Mouse (Mus musculus) megakaryocyte, embryonic 14.5 days (primary cell): ENCODE results near the gene Slc25a20. TPM values are rescaled to one million over a fixed set of nuclear protein-coding genes. Genes with fewer than 3 reads are reported as not detected.
A peak's percentile ranks its signal among the peaks of the same experiment; 100 is the strongest.
"Not testable (repeated sequence)": the region's sequence is repeated elsewhere in the genome, so short reads cannot be mapped to it uniquely, and the experiment has no call there.

Source experiments
- H3K27me3 ChIP-seq: replicated peaks from 2 replicates; pipeline ENCODE3; 2012; ENCODE audit warnings: inconsistent platforms
- H3K36me3 ChIP-seq: replicated peaks from 2 replicates; pipeline ENCODE3; 2012; ENCODE audit warnings: low read length, inconsistent platforms, mixed read lengths
- H3K4me1 ChIP-seq: 2 replicates; pipeline ENCODE4 v1.6.1; 2012; ENCODE audit warnings: inconsistent platforms
- H3K4me3 ChIP-seq: replicated peaks from 2 replicates; pipeline ENCODE3; 2012; ENCODE audit warnings: moderate library complexity, mild to moderate bottlenecking, inconsistent platforms
- H3K9me3 ChIP-seq: 2 replicates; pipeline ENCODE4 v1.6.1; 2012; ENCODE audit warnings: inconsistent platforms
- FLI1 ChIP-seq: IDR thresholded peaks from 2 replicates; pipeline ENCODE4 v1.6.1; 2012; ENCODE audit warnings: low read length, inconsistent platforms, mixed read lengths
- GATA1 ChIP-seq: IDR thresholded peaks from 3 replicates; pipeline ENCODE4 v1.6.1; 2012; ENCODE audit warnings: mixed read lengths, low read length, inconsistent platforms, borderline replicate concordance
- polyA plus RNA-seq: library from polyadenylated mRNA; stranded (reverse); fragments of >175 nt; gene quantifications from 2 replicates; pipeline ENCODE4 v1.2.3, GENCODE M21; 2012; ENCODE audit warnings: low replicate concordance; ENCODE audit not compliant: insufficient read depth

The Slc25a20 gene
- polyA plus RNA-seq, 1 experiment: 4.4 TPM

DNA sequence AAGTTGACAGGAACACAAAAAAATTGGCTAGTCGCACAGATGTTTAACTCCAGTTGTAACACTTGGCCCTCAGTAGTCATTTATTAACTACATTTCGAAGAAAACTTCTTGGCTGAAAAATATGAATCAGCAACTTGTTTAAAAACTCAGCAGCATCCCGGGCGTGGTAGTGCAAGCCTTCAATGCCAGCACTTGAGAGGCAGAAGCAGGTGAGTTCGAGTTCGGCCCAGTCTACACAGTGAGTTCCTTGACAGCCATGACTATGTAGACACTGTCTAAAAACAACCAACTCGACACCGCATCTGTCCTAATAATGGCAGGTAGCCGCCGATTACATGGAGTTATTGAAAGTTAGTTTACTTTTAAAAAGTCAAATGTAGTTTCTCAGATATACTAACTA, 13.7 kb upstream of the Slc25a20 start:
- H3K27me3 ChIP-seq: no peaks in the 10 kb centered on the region
- TF ChIP-seq GATA1 (no peak), FLI1 (no peak)
- peaks cover 36% of the 10 kb centered on the region for H3K4me1 ChIP-seq
- peaks cover 25% of the 10 kb centered on the region for H3K36me3 ChIP-seq
- peak overlapping the region; percentile 96 for H3K4me3 ChIP-seq
- no peaks in the 10 kb centered on the region for H3K9me3 ChIP-seq

DNA sequence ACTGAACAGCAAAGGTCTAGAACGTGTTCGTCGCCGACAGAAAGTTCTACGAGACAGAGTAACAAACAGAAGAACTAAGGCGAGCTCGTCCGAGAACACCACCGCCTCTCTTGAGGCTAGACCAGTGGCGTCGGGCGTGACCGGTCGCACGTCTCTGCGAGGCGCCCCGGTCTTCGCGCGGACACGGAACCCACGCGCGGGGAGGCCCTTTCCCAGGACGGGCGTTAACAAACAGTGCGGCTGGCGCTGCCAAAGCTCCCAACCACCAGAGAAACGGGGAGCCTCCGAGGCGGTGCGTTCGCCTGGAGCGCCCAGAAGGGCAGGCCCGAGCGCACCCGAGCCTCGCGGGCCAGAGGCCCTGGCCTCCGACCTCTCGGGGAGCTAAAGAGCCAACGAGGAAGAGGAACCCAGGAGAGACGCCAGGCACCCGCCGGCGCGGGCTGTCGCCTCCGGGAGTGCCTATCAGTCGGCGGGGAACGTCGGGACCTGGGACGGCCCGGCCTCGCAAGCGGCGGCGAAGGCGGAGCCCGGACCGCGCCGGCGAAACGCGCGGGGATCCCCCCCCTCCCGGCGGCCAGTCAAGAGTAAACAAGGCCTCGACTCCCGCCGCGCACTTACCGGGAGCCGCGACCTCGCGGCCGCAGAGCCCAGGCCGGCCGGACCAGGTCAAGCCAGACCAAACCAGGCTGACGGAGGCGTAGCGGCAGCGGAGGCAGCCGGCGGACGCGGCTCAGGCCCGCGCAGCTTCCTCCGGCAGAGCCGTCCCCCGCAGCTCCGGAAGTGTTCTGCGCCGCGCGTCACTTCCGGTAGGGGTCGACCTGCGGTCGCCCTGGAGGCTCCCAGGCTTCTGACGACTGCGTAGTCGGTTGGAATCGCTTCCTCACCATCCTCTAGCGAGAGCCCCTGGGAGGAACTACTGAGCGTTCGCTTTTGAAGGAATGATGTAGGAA, 13.0 kb upstream of the Slc25a20 start, which contains the start of gene Arih2:
Arih2 (minus strand) TSS at position 776 of the 950 bp plus-strand sequence.
- H3K9me3 ChIP-seq: no peaks in the 10 kb centered on the region
- peaks cover 19% of the 10 kb centered on the region for H3K36me3 ChIP-seq
- H3K4me3 ChIP-seq: peak within 1 kb of the TSS; percentile 96
- H3K27me3 ChIP-seq: no peaks in the 10 kb centered on the region
- peak; percentile 99 for TF ChIP-seq FLI1
- no peak for TF ChIP-seq GATA1
- peaks cover 38% of the 10 kb centered on the region for H3K4me1 ChIP-seq

DNA sequence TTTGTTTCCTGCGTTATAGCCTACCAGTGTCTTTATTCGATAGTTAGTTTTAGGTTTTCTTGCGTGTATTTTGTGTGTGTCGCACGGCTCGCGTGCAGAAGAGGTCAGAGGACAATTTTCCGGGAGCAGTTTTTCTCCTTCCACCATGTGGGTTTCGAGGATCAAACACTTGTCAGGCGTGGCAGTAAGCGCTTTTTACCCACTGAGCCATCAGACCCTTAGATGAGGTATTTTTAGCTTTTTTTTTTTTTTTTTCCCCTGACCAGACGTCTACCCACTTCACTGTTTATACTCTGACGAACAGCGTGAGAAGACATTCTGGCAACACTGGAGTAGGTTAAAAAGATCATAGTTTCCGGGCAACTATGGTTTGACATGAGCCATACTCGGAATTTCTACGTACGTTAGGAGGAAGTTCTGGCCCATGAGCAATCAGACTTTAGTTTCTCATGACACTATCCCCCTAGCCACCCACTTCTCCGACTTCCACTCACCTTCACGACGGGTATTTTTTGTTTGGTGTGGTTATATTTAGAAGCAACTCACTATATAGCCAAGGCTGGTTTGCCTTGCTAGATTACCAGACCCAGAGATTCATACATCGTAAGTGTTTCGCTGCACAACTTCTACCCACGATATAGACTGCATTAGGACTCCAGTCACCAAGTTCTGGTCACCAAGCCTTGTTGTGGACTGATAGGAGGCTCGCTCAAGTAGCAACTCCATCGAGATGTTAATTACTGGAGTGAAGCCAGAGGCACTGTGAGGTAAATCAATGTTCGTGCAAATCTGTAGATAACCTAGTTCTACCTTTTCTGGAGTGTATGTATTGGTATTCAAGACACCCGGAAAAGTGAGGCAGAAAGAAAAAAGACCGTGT, 12.1 kb upstream of the Slc25a20 start:
- peaks cover 47% of the 10 kb centered on the region for H3K4me1 ChIP-seq
- peaks cover 13% of the 10 kb centered on the region for H3K36me3 ChIP-seq
- H3K27me3 ChIP-seq: no peaks in the 10 kb centered on the region
- H3K9me3 ChIP-seq: no peaks in the 10 kb centered on the region
- TF ChIP-seq GATA1: no peak
- no peak for TF ChIP-seq FLI1
- peak overlapping the region; percentile 96 for H3K4me3 ChIP-seq

DNA sequence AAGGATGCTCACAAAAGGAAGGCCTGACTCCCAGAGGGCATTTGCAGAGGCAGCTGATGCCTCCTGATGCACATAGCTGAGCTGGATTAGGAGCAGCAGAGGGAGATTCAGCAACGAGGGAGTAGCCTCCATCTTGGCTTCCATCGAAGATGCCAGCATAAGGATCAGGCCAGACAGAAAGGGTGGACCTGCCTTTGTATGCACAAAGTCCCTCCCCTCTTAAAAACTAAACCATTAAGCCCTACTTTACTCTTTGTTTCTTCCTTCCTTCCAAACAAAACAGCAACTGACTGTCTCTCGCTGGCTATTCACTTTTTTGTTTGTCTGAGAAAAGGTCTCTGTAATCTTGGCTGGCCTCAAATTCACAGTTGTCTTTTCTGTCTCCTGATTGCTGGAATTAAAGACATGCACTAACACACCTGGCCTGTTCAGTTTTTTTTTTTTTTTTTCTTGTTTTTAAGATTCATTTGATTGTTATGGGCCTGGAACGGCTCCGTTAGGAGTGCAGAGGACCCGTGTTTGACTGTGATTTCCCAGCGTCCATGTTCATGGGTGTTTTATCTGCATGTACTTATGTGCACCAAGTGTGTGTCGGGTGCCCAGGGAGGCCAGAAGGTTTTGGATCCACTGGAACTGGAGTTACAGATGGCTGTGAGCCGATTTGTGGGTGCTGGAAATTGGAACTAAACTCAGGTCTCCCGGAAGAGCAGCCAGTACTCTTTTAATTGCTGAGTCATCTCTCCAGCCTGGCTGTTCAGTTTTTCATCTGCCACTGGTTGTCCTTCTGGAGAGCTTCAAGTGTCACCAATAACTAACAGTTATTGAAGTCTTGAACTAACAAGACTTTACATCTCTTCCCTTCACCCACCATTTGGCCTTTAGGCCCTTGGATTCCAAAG, 7.1 kb upstream of the Slc25a20 start:
- H3K9me3 ChIP-seq: peaks cover 7% of the 10 kb centered on the region
- peak overlapping the region; percentile 1 for H3K4me3 ChIP-seq

DNA sequence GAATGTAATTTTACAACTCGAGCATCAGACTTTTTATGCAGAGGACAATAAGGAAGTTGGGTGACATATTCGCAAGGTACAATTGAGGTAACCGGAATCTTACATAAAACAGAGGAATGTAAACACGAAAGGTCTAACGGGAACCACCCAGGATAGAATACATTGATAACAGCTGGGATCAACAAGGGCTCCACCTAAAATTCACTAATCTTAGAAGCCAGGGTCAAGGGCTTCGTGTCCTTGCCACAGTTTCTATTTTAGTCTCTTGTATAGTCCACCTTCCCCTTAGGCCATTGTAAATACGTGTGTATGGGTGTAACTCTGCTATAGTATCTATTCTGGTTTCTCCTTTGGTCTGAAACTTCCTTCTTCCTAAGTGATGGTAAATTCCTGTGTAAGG, 6.0 kb upstream of the Slc25a20 start:
- not testable (repeated sequence) for H3K4me3 ChIP-seq, H3K27me3 ChIP-seq, H3K9me3 ChIP-seq, H3K36me3 ChIP-seq
- peaks cover 25% of the 10 kb centered on the region for H3K4me1 ChIP-seq

More for the DNA sequence above, 7.1 kb upstream of the Slc25a20 start:
- Histone ChIP-seq H3K36me3 (peaks cover 4% of the 10 kb centered on the region), H3K4me1 (peaks cover 30% of the 10 kb centered on the region), H3K27me3 (no peaks in the 10 kb centered on the region)
- TF ChIP-seq FLI1 (no peak), GATA1 (no peak)

DNA sequence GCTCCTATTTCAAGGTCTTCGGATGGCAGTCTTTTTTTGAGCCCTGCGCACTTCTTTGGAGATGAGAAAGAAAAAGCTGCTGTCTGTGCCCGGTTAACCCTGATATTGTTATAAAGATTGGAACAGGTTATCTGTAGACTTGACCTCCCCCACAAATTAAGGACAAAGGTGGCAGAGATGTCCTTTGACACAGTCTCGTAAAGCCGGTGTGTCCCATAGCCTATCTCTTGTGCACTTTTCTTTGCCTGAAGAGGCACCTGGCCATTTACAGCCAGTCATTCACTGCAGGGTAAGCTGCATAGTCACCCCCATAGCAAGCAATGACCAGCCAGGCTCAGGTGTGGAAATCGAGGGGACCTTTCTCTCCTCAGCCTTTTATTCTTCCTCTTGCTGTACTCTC, 772 bp downstream of the Slc25a20 start:
- peaks cover 7% of the 10 kb centered on the region for H3K9me3 ChIP-seq
- peaks cover 31% of the 10 kb centered on the region for H3K4me1 ChIP-seq
- TF ChIP-seq GATA1 (no peak), FLI1 (no peak)
- H3K36me3 ChIP-seq: peaks cover 14% of the 10 kb centered on the region
- peak overlapping the region; percentile 96 for H3K4me3 ChIP-seq
- no peaks in the 10 kb centered on the region for H3K27me3 ChIP-seq

DNA sequence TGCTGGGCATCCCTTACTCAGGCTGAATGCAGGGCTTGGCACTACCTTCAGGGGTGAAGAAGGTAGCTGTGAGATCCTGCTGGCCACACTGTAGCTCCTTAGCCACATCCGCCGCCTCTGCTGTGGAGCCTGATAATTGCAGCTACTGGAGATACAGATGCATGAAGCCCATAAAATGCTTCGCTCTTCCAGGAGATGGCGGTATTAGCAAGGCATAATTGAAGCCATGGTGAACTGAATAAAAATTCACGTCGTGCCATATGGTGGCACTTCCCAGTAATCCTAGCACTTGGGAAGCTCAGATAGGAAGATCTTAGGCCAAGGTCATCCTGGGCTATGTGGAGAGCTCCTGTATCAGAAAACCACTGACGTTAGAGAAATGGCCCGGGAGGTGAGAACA, 8.0 kb downstream of the Slc25a20 start:
- Histone ChIP-seq H3K4me1 (peaks cover 16% of the 10 kb centered on the region; the same call in 1 of the 2 replicates), H3K27me3 (no peaks in the 10 kb centered on the region), H3K9me3 (no peaks in the 10 kb centered on the region), H3K4me3 (no peak overlapping the region), H3K36me3 (peaks cover 61% of the 10 kb centered on the region)
- no peak for TF ChIP-seq GATA1
- no peak for TF ChIP-seq FLI1

DNA sequence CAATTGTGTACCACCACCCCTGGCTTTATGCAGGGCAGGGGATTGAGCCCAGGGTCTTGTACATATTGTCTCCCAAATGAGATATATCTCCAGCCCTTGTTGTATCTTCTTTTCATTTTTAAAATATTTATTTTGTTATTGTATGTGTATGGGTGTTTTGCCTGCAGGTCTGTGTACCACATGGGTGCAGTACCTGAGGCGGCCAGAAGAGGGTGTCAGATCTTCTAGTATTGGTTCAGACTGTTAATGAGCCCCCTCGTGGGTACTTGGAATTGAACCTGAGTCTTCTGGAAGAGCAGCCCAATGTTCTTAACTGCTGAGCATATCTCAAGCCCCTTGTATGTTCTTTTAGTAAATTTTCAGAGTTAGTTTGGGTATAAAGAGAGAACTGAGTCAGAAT, 11.3 kb downstream of the Slc25a20 start:
- Histone ChIP-seq H3K27me3 (no peaks in the 10 kb centered on the region), H3K4me1 (peaks cover 16% of the 10 kb centered on the region), H3K36me3 (peaks cover 76% of the 10 kb centered on the region), H3K4me3 (no peak overlapping the region), H3K9me3 (no peaks in the 10 kb centered on the region)
- TF ChIP-seq FLI1 (no peak), GATA1 (no peak)

DNA sequence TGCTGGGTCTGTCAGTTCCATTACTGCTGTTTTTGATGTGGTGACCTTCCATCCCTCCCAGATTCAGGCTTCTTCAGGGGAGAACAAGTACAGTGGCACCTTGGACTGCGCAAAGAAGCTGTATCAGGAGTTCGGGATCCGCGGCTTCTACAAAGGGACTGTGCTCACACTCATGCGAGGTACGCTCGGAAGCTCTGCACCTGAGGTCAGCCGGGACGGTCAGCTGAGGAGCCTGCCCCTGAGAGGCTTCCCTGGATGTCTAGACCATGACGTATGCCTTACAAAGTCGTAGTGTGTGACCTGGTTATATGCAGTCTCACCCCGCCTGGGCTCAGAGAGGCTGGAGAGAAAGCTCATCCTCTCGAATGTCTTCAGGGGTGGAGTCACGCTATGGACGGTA, 18.1 kb downstream of the Slc25a20 start:
- H3K36me3 ChIP-seq: peaks cover 87% of the 10 kb centered on the region
- no peak overlapping the region for H3K4me3 ChIP-seq
- no peaks in the 10 kb centered on the region for H3K9me3 ChIP-seq
- no peaks in the 10 kb centered on the region for H3K27me3 ChIP-seq
- TF ChIP-seq GATA1 (no peak), FLI1 (no peak)
- H3K4me1 ChIP-seq: peaks cover 15% of the 10 kb centered on the region
